Mouse (Mus musculus) B cell, adult 62 days (primary cell): ENCODE results near the gene Map2. TPM values are rescaled to one million over a fixed set of nuclear protein-coding genes. Genes with fewer than 3 reads are reported as not detected.

Experiments
- total RNA-seq: library from RNA; stranded (reverse); gene quantifications from 4 replicates; pipeline ENCODE4 v1.2.4, GENCODE M21; 2023

Gene Map2
- 0.73 to 5.8 TPM (median 2.3 TPM) in 4 replicates for total RNA-seq

DNA sequence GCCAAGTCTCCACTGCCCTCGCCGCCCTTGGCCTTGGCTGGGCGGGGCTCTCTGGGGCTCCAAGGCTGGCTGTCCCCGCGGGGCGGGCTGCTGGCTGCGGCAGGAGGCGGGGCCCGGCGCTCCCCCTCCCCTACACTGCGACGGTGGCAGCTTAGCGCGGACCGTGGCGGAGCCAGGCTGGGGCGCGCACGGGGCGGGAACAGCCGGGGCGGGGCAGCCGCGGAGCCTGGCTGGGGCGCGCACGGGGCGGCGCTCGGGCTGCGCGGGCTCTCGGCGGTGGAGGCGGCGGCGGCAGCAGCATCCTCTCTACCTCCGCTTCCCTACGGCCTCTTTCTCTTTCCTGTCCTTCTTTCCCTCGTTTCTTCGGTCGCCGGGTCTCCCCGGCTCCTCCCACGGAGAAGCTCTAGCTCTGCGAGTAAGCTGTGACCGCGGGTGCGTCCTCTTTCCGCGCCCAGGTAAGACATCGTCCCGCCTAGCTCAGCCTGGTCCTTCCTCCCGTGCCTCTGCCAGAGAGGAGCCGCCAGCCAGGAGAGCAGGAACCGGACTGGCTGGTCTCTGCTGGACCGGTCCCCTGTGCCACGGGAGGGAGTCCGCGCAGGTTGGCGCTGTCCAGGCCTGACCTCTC lies at the start of gene Map2:
Gene Map2 (plus strand): TSS at position 233 of the 625 bp plus-strand sequence.

DNA sequence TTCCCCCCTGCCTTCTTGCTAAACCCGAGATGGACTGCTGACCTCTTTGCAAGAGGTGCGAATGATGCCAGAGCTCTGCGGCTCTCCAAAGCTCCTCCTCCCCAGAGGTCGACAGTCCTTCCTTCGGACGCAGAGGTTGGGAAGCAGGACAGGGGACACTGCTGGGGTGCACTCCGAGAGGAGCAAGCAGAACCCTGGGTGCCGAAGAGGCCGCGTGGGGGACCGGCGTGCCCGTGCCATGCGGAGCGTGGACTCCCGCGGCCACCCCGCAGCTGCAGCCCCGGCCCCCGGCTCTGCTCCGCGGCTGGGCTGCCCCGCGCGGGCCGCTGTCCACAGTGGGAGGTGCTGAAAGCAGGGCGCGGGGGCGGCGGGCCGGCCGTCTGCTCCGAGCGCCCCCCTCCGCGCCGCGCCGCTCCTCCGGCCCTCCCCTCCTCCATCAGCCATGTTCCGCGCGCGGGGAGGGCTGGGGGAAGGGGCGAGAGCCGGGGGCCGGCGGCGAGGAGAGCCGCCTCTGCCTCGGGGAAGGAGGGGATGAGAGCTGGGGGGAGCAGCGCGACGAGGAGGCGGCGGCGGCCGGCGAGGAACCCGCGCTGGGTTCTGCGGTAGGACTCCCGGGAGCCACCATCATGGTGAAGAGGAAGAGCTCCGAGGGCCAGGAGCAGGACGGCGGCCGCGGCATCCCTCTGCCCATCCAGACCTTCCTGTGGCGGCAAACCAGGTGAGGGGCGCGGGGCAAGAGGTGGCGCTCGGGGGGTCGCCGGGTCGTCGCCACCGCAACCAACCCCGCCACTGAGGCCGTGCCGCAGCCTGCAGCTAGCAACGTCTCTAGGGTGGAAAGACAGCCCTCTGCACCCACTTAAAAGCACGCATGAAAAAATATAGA lies 293.0 kb downstream of the Map2 start, which contains the start of gene Unc80:
Gene Unc80 (plus strand): TSS at position 547 of the 883 bp plus-strand sequence.

Other genes starting within 250 kb of the Map2 start
- not detected in 4 replicates for gene Crygf, start 248.8 kb upstream of the Map2 start, total RNA-seq